Mouse (Mus musculus): ENCODE data around the gene Gga2. TPM values are rescaled to one million over a fixed set of nuclear protein-coding genes. Genes with fewer than 3 reads are reported as not detected.

The Gga2 gene
- polyA plus RNA-seq (2017; shearing (Covaris generic)): 5.4 TPM

DNA sequence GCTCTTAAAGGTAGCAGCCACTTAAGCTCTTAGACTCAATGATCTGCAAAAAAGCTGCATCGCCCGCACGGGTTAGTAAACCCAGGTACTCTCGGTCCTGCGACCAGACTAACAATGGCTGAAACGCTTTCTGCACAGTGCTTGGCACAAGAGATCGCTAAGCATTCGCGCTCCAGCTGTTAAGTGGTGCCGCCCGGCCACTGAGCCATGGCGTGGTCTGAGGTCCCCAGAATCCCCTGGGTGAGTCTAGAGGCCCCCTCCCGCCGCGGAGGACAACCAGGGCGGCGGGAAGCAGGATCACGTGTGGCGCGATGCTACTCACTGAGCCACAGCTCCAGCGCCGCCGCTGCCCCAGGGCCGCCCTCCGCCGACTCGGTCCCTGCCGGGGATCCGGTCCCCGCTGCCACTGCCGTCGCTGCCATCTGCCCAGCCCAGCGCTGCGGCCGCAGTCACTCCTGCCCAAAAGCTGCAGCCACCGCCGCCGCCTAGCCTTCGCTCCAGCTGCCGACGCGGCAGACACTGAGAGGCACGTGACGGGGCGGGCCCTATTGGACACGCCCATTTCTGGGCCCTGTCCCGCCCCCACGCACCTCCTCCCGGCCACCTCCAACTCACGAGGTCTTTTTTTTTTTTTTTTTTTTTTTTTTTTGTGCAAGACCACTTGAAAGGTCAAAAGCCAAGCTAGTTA lies at the start of gene Gga2:
Gga2 (minus strand) TSS at position 556 of the 688 bp plus-strand sequence.

DNA sequence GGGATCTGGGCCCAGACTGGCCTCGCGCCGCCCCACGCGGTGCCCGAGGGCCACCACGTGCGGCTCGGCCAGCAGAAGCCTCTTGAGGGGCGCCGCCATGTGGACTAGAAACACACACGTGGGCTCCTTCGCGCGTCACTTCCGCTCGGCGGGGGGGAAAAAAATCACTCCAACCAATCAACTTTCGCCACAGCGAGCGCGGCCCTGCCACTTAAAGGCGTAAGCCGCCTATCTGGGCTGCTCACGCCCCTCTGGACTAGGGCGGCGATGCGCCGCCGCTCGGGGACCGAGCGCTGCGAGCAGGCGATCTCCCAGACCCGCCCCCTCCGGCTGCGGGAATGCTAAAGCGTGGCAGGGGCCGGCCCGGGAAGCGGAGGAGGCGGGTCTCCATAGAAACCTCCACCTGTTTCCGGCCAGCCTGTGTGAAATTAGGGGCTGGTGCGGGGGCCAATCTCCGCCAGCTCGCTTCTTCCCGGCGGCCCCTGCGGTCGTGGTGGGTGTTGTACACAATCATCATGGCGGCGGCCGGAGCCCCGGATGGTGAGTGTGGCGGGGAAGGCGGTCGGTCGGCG lies 46.0 kb upstream of the Gga2 start, which contains the start of the genes Ubfd1 and Ears2:
Ubfd1 (plus strand) TSS at position 231 of the 572 bp plus-strand sequence.
Ears2 (minus strand) TSS at position 319 of the 572 bp plus-strand sequence.

DNA sequence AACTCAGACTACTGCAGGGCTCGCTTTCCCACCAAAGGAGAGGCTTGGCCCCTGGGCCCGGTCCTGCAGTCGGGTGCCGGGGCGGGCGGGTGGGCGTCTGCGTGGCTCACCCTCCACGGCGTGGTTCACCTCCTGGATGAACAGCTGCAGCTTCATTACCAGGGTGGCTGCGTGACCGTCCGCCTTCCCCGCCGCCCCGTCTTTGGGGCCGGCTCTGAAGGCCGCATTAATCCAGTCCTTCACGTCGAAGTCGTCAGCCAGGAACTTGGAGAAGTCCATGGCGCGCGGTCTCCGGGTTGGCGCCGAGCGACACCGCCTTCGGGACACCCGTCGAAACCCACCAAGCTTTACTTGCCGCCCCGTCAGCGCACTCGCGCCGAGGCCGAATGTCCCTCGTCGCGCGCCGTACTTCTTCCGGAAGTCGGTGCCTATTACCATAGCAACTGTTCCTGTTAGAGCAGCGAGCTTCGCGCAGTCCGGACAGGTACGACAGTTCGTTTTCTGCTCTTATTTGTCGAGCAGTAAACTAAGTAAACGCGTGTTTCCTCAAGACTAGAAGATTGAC lies 39.6 kb downstream of the Gga2 start, which contains the start of gene Cog7:
Cog7 (minus strand) TSS at position 405 of the 565 bp plus-strand sequence.

Other genes with a start within 250 kb of the Gga2 start
- not detected for gene Scnn1b, start 156.2 kb downstream of the Gga2 start, polyA plus RNA-seq (2017; shearing (Covaris generic))
- 11.3 TPM for gene Cog7, start 39.5 kb downstream of the Gga2 start, polyA plus RNA-seq (2017; shearing (Covaris generic))
- gene Ubfd1, start 46.0 kb upstream of the Gga2 start, polyA plus RNA-seq (2017; shearing (Covaris generic)): 49.8 TPM
- gene Ears2, start 46.0 kb upstream of the Gga2 start, polyA plus RNA-seq (2017; shearing (Covaris generic)): 20.1 TPM
- 120 TPM for gene Ndufab1, start 80.7 kb upstream of the Gga2 start, polyA plus RNA-seq (2017; shearing (Covaris generic))
- 3.7 TPM for gene Palb2, start 111.8 kb upstream of the Gga2 start, polyA plus RNA-seq (2017; shearing (Covaris generic))
- 76.1 TPM for gene Dctn5, start 111.8 kb upstream of the Gga2 start, polyA plus RNA-seq (2017; shearing (Covaris generic))
- gene Plk1, start 138.2 kb upstream of the Gga2 start, polyA plus RNA-seq (2017; shearing (Covaris generic)): 0.82 TPM
- 0.26 TPM for gene Ern2, start 165.0 kb upstream of the Gga2 start, polyA plus RNA-seq (2017; shearing (Covaris generic))
- not detected for gene Chp2, start 198.3 kb upstream of the Gga2 start, polyA plus RNA-seq (2017; shearing (Covaris generic))